Mouse (Mus musculus): ENCODE data around the gene Pctp. TPM values are rescaled to one million over a fixed set of nuclear protein-coding genes. Genes with fewer than 3 reads are reported as not detected.

Pctp gene
- polyA plus RNA-seq, 1 experiment from 2014 or later = 4.6 TPM

DNA sequence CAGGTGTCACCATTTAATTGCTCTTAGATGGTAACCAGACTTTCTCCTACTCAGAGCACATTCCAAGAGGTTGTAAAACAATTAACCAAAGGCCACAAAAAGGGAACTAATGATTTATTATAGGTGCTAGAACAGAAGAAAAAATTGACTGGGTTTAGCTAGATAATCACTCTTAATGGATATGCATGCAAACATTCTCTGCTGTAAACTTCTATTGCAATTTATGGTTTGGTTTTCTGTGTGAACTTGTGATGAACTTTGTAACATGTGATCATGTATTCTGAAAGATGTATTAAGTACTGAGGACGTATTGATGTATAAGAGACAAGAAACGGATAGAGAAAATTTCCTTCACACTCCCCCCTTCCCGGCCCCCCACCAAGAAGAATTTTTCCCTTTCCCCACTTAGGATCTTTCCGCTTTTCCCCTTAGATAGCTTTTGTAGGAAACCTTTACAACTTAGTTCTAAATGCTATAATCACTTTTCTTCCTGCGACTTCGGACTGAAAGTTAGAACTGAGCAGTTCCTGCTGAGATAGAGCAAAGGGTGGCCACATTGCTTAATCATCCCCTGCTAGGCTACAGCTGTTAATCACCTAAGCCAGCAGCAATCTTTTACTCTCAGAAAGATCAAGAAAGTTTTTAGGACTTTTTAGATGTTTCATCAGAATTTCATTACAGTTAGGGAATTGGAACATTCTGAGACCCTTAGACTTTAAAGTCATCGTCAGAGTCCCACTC is 5.3 kb upstream of the Pctp start:
- H3K27me3 ChIP-seq = peaks cover 4% of the 10 kb centered on the region
- no peak for DNase-seq (ENCODE audit: low read depth, low spot score)
- ChIA-PET POLR2A (interaction anchor here (0.6 kb wide), 1 partner anchor 12 kb away, joined by 5 read pairs; no protein-coding TSS in a partner anchor), CTCF (no interaction called here)
- ATAC-seq = no peak
- in situ Hi-C loops (cut with MboI; ENCODE audit: low pct_unique_long_range_greater_than_20kb) = no loop called here
- no peak for TF ChIP-seq CTCF (IDR thresholded peaks at IDR 0.05)

- peaks cover 4% of the 10 kb centered on the region for H3K27me3 ChIP-seq
- ATAC-seq = no peak
- no peak for TF ChIP-seq CTCF (IDR thresholded peaks at IDR 0.05)
- in situ Hi-C loops (cut with MboI; ENCODE audit: low pct_unique_long_range_greater_than_20kb) = no loop called here
- POLR2A ChIA-PET = no interaction called here
- no peak for DNase-seq (ENCODE audit: low read depth, low spot score)
- CTCF ChIA-PET = interaction anchor here (1.4 kb wide), 1 partner anchor 17 kb away, joined by 3 read pairs; no protein-coding TSS in a partner anchor
Observed at GRCm38 (mm10) chr11:90006111-90006510, 3.4 kb upstream of the Pctp start.

- no peak for DNase-seq (ENCODE audit: low read depth, low spot score)
- H3K27me3 ChIP-seq = peaks cover 4% of the 10 kb centered on the region
- no peak for TF ChIP-seq CTCF (IDR thresholded peaks at IDR 0.05)
- in situ Hi-C loops (cut with MboI; ENCODE audit: low pct_unique_long_range_greater_than_20kb) = no loop called here
- ChIA-PET POLR2A (no interaction called here), CTCF (no interaction called here)
- no peak for ATAC-seq
Observed at GRCm38 (mm10) chr11:90003386-90003785, 692 bp upstream of the Pctp start.

- H3K27me3 ChIP-seq = peaks cover 4% of the 10 kb centered on the region
- POLR2A ChIA-PET = no interaction called here
- DNase-seq (ENCODE audit: low read depth, low spot score) (no peak), ATAC-seq (no peak)
- CTCF ChIA-PET = interaction anchor here (1.0 to 3.4 kb wide), 2 partner anchors 14 to 165 kb away, joined by 3 to 10 read pairs; no protein-coding TSS in a partner anchor
- TF ChIP-seq CTCF (IDR thresholded peaks at IDR 0.05) = no peak
- in situ Hi-C loops (cut with MboI; ENCODE audit: low pct_unique_long_range_greater_than_20kb) = no loop called here
Observed at GRCm38 (mm10) chr11:90002987-90003348, 274 bp upstream of the Pctp start.

GRCm38 (mm10) chr11:90001396-90002230 is 1.1 kb downstream of the Pctp start:
- DNase-seq (ENCODE audit: low read depth, low spot score) = no peak
- TF ChIP-seq CTCF (IDR thresholded peaks at IDR 0.05) = no peak
- in situ Hi-C loops (cut with MboI; ENCODE audit: low pct_unique_long_range_greater_than_20kb) = no loop called here
- ChIA-PET POLR2A (no interaction called here), CTCF (interaction anchor here (0.9 to 3.4 kb wide), 3 partner anchors 13 to 166 kb away, joined by 3 to 10 read pairs (median 3); no protein-coding TSS in a partner anchor)
- H3K27me3 ChIP-seq = no peaks in the 10 kb centered on the region
- no peak for ATAC-seq

- ATAC-seq = no peak
- ChIA-PET POLR2A (no interaction called here), CTCF (interaction anchor here (3.4 kb wide), 1 partner anchor 12 kb away, joined by 10 read pairs; no protein-coding TSS in a partner anchor)
- no peak for DNase-seq (ENCODE audit: low read depth, low spot score)
- in situ Hi-C loops (cut with MboI; ENCODE audit: low pct_unique_long_range_greater_than_20kb) = no loop called here
- no peak for TF ChIP-seq CTCF (IDR thresholded peaks at IDR 0.05)
- no peaks in the 10 kb centered on the region for H3K27me3 ChIP-seq
Observed at GRCm38 (mm10) chr11:90000666-90001065, 2.0 kb downstream of the Pctp start.

GRCm38 (mm10) chr11:89998996-89999770 is 3.5 kb downstream of the Pctp start:
- in situ Hi-C loops (cut with MboI; ENCODE audit: low pct_unique_long_range_greater_than_20kb) = loop anchor here (25.0 kb wide), 1 partner anchor 613 kb away; no protein-coding TSS in a partner anchor
- ATAC-seq (no peak), DNase-seq (ENCODE audit: low read depth, low spot score) (no peak)
- no peak for TF ChIP-seq CTCF (IDR thresholded peaks at IDR 0.05)
- CTCF ChIA-PET = interaction anchor here (1.0 kb wide), 1 partner anchor 9 kb away, joined by 3 read pairs; no protein-coding TSS in a partner anchor
- POLR2A ChIA-PET = no interaction called here
- H3K27me3 ChIP-seq = no peaks in the 10 kb centered on the region

GRCm38 (mm10) chr11:89996856-89997255 is 5.8 kb downstream of the Pctp start:
- POLR2A ChIA-PET = no interaction called here
- CTCF ChIA-PET = interaction anchor here (1.2 to 3.6 kb wide), 3 partner anchors 8 to 172 kb away, joined by 3 to 12 read pairs (median 4); no protein-coding TSS in a partner anchor
- in situ Hi-C loops (cut with MboI; ENCODE audit: low pct_unique_long_range_greater_than_20kb) = loop anchor here (25.0 kb wide), 1 partner anchor 615 kb away; no protein-coding TSS in a partner anchor
- no peak for DNase-seq (ENCODE audit: low read depth, low spot score)
- no peak for TF ChIP-seq CTCF (IDR thresholded peaks at IDR 0.05)
- no peaks in the 10 kb centered on the region for H3K27me3 ChIP-seq
- no peak for ATAC-seq

DNA sequence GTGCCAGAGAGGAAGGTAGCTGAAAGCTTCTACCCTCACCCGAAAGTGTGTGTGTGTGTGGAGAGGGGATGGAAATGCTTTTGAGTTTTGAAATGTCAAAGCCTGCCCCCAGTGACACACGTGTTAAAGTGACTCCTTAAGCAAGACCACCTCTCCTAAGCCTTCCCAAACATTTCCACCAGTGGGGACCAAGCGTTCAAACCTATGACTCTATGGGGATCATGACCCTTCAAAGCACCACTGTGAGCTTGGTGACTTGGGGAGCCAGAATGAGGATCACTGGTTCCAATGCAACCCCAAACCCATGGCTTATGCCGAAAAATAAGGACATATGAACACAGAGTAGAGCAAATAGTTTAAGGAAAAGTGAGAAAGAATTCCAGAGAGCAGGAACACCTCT is 6.3 kb downstream of the Pctp start:
- in situ Hi-C loops (cut with MboI; ENCODE audit: low pct_unique_long_range_greater_than_20kb) = loop anchor here (25.0 kb wide), 1 partner anchor 616 kb away; no protein-coding TSS in a partner anchor
- ATAC-seq (no peak), DNase-seq (ENCODE audit: low read depth, low spot score) (no peak)
- no peak for TF ChIP-seq CTCF (IDR thresholded peaks at IDR 0.05)
- ChIA-PET CTCF (interaction anchor here (3.6 kb wide), 1 partner anchor 173 kb away, joined by 12 read pairs; no protein-coding TSS in a partner anchor), POLR2A (interaction anchor here (0.5 kb wide), 1 partner anchor 12 kb away, joined by 5 read pairs; no protein-coding TSS in a partner anchor)
- H3K27me3 ChIP-seq = no peaks in the 10 kb centered on the region

DNA sequence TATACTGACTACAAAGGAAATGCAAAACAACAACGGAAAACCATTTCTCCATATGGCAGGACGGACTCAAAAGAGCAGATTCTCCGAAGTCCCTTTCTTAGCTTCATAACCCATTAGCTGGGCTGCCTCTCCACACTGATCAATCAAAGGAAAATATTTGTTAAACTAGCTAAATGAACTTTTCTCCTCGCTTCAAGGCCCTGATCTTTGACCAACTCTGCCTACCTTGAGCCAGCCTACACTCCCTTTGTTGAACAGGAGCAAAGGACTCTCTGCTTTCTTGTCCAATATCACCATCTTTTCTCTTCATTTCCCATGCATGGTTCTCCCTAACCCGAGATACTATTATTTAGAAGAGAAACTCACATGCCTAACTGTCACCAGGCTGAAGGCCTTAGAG is 7.1 kb downstream of the Pctp start:
- POLR2A ChIA-PET = interaction anchor here (0.5 kb wide), 1 partner anchor 13 kb away, joined by 5 read pairs; no protein-coding TSS in a partner anchor
- DNase-seq (ENCODE audit: low read depth, low spot score) (no peak), ATAC-seq (no peak)
- in situ Hi-C loops (cut with MboI; ENCODE audit: low pct_unique_long_range_greater_than_20kb) = loop anchor here (25.0 kb wide), 1 partner anchor 617 kb away; no protein-coding TSS in a partner anchor
- no peaks in the 10 kb centered on the region for H3K27me3 ChIP-seq
- TF ChIP-seq CTCF (IDR thresholded peaks at IDR 0.05) = no peak
- CTCF ChIA-PET = interaction anchor here (3.6 kb wide), 1 partner anchor 174 kb away, joined by 12 read pairs; no protein-coding TSS in a partner anchor
